Mouse (Mus musculus): ENCODE measurements around the gene Tbc1d5.

Tbc1d5 gene

GRCm38 (mm10) chr17:50897867-50898266, 281.3 kb downstream of the Tbc1d5 start:
- no peak for DNase-seq (ENCODE audit: extremely low read depth, insufficient read length, low spot score)

GRCm38 (mm10) chr17:50889475-50889874, 289.7 kb downstream of the Tbc1d5 start:
- DNase-seq (ENCODE audit: extremely low read depth, insufficient read length, low spot score): no peak

- DNase-seq (ENCODE audit: extremely low read depth, insufficient read length, low spot score): no peak
Measured at GRCm38 (mm10) chr17:50879910-50880309, 299.2 kb downstream of the Tbc1d5 start.

GRCm38 (mm10) chr17:50876451-50876850, 302.7 kb downstream of the Tbc1d5 start:
- DNase-seq (ENCODE audit: extremely low read depth, insufficient read length, low spot score): no peak

- no peak for DNase-seq (ENCODE audit: extremely low read depth, insufficient read length, low spot score)
Measured at GRCm38 (mm10) chr17:50874067-50874466, 305.1 kb downstream of the Tbc1d5 start.

- DNase-seq (ENCODE audit: extremely low read depth, insufficient read length, low spot score): no peak
Measured at GRCm38 (mm10) chr17:50872600-50872999, 306.6 kb downstream of the Tbc1d5 start.

- no peak for DNase-seq (ENCODE audit: extremely low read depth, insufficient read length, low spot score)
Measured at GRCm38 (mm10) chr17:50867297-50867696, 311.9 kb downstream of the Tbc1d5 start.

GRCm38 (mm10) chr17:50864781-50865180, 314.4 kb downstream of the Tbc1d5 start:
- DNase-seq (ENCODE audit: extremely low read depth, insufficient read length, low spot score): no peak

GRCm38 (mm10) chr17:50853220-50853619, 325.9 kb downstream of the Tbc1d5 start:
- no peak for DNase-seq (ENCODE audit: extremely low read depth, insufficient read length, low spot score)

GRCm38 (mm10) chr17:50851382-50851781, 327.8 kb downstream of the Tbc1d5 start:
- DNase-seq (ENCODE audit: extremely low read depth, insufficient read length, low spot score): no peak

- no peak for DNase-seq (ENCODE audit: extremely low read depth, insufficient read length, low spot score)
Measured at GRCm38 (mm10) chr17:50814089-50814488, 365.1 kb downstream of the Tbc1d5 start.

GRCm38 (mm10) chr17:50813580-50813979, 365.6 kb downstream of the Tbc1d5 start:
- no peak for DNase-seq (ENCODE audit: extremely low read depth, insufficient read length, low spot score)

GRCm38 (mm10) chr17:50805631-50806030, 373.5 kb downstream of the Tbc1d5 start:
- no peak for DNase-seq (ENCODE audit: extremely low read depth, insufficient read length, low spot score)

- no peak for DNase-seq (ENCODE audit: extremely low read depth, insufficient read length, low spot score)
Measured at GRCm38 (mm10) chr17:50803234-50803633, 375.9 kb downstream of the Tbc1d5 start.

- peak; percentile 6 for DNase-seq (ENCODE audit: extremely low read depth, insufficient read length, low spot score)
Measured at GRCm38 (mm10) chr17:50802380-50802779, 376.8 kb downstream of the Tbc1d5 start.

GRCm38 (mm10) chr17:50795445-50796095, 383.6 kb downstream of the Tbc1d5 start:
- peak; percentile 59 for DNase-seq (ENCODE audit: extremely low read depth, insufficient read length, low spot score)

- DNase-seq (ENCODE audit: extremely low read depth, insufficient read length, low spot score): no peak
Measured at GRCm38 (mm10) chr17:50791671-50792070, 387.5 kb downstream of the Tbc1d5 start.

- DNase-seq (ENCODE audit: extremely low read depth, insufficient read length, low spot score): no peak
Measured at GRCm38 (mm10) chr17:50788835-50789234, 390.3 kb downstream of the Tbc1d5 start.

GRCm38 (mm10) chr17:50775247-50775646, 403.9 kb downstream of the Tbc1d5 start:
- DNase-seq (ENCODE audit: extremely low read depth, insufficient read length, low spot score): no peak

GRCm38 (mm10) chr17:50764387-50764786, 414.8 kb downstream of the Tbc1d5 start:
- no peak for DNase-seq (ENCODE audit: extremely low read depth, insufficient read length, low spot score)

GRCm38 (mm10) chr17:50763407-50763806, 415.7 kb downstream of the Tbc1d5 start:
- DNase-seq (ENCODE audit: extremely low read depth, insufficient read length, low spot score): no peak

- DNase-seq (ENCODE audit: extremely low read depth, insufficient read length, low spot score): no peak
Measured at GRCm38 (mm10) chr17:50762231-50762630, 416.9 kb downstream of the Tbc1d5 start.

GRCm38 (mm10) chr17:50761082-50761481, 418.1 kb downstream of the Tbc1d5 start:
- no peak for DNase-seq (ENCODE audit: extremely low read depth, insufficient read length, low spot score)
